Mouse (Mus musculus) thymus, adult 2 months (tissue): ENCODE data around the gene Cd83.

Source experiments
- CTCF ChIP-seq: fragments of 200-500 bp; IDR thresholded peaks from 2 replicates; pipeline ENCODE4 v1.5.1; 2012; ENCODE audit warnings: mild to moderate bottlenecking, control low read depth, low read length, moderate library complexity, borderline replicate concordance; ENCODE audit not compliant: control insufficient read depth, poor library complexity, insufficient read depth; ENCODE audit errors: extremely low read depth
- POLR2A ChIP-seq: fragments of 200-500 bp; IDR thresholded peaks from 2 replicates; pipeline ENCODE4 v1.6.1; 2012; ENCODE audit warnings: mild to moderate bottlenecking, low read length, control low read depth, moderate library complexity; ENCODE audit not compliant: control insufficient read depth, poor library complexity, insufficient read depth; ENCODE audit errors: extremely low read depth

DNA sequence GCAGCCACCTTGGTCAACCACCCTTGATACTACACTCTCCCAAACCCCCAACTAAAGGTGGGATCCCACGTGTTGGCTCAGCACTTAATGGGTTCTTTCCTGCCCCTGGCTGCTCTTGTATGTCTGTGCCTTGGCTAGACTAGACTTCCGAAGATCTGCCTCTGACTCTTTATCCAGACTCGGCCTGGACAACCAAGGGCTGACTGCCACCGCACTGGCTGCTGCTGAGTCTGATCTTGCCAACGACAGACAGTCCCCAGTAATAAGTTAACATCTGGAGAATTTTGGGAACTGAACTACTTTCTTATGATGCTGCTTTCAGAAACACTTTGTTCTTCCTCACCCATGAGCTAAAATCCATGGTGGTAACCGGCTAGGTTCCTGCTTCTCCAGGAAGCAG is 26.0 kb downstream of the Cd83 start:
- TF ChIP-seq CTCF (no peak), POLR2A (no peak)
